1 mouse cellular context compared by ENCODE assay signal in genomic region chr15:98775533-98775932, GRCm38 (mm10).
TF ChIP-seq lines count a peak whose summit lies in the region.

No protein-coding gene starts in this region.

TF ChIP-seq in CH12.LX, 34 proteins besides CTCF, POLR2A, EP300 and RAD21:
- TF ChIP-seq BHLHE40 (IDR thresholded peaks at IDR 0.05; ENCODE audit: low read depth, low read length), result no peak; the same call in 1 of the 2 replicates
- peak; percentile 45 for TF ChIP-seq ETS1 (conservative IDR thresholded peaks at IDR 0.05; ENCODE audit: low read depth, low read length)
- no peak; the same call in 1 of the 2 replicates for TF ChIP-seq MXI1 (IDR thresholded peaks at IDR 0.05; ENCODE audit: low read depth, low read length)
- TF ChIP-seq MEF2A (IDR thresholded peaks at IDR 0.05; ENCODE audit: borderline replicate concordance, low read depth, low read length), result 0 out of 2 replicates have a peak, but pooled peaks have one; percentile 29
- no peak for TF ChIP-seq UBTF (IDR thresholded peaks at IDR 0.05; ENCODE audit: low read depth, low read length)
- TF ChIP-seq IRF4 (IDR thresholded peaks at IDR 0.05; ENCODE audit: low read depth, low read length), result peak; percentile 39; the same call in 1 of the 2 replicates
- peak; percentile 94 for TF ChIP-seq TCF12 (IDR thresholded peaks at IDR 0.05; ENCODE audit: low read depth, low read length)
